Mouse (Mus musculus): ENCODE measurements at regions not wholly inside any gene's neighbourhood (a gene's known extent, or its start where the extent isn't known, plus 50 kb on each side); places are given as distances from the start of the nearest gene placed in this dataset.

DNA sequence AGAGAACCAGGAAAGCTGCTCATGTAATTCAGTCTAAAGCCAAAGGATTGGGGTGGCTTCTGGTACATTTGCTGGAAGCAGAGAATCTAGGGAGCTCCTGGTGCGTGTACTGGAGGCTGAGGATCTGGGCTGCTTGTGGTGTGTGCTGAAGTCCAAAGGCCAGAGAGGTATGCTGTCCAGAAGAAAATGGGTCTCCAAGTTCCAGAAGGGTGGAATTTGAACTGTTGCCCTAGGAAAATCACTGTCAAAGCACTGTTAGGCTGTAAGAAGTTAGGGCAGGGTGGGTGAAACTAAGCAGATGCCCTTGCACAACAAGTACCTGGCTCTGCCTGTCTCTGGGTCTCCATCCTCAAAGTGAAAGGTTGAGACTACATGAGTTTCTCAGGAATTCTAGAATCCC, 201.9 kb upstream of the Serp2 start:
- TF ChIP-seq EP300 (IDR thresholded peaks at IDR 0.05; ENCODE audit: low read depth) (no peak), CTCF (IDR thresholded peaks at IDR 0.05; ENCODE audit: low read depth) (no peak)

Data from liver, embryonic 14.5 days (tissue).